Comparison of ENCODE assay signal across 14 mouse cellular contexts in the genomic region with DNA sequence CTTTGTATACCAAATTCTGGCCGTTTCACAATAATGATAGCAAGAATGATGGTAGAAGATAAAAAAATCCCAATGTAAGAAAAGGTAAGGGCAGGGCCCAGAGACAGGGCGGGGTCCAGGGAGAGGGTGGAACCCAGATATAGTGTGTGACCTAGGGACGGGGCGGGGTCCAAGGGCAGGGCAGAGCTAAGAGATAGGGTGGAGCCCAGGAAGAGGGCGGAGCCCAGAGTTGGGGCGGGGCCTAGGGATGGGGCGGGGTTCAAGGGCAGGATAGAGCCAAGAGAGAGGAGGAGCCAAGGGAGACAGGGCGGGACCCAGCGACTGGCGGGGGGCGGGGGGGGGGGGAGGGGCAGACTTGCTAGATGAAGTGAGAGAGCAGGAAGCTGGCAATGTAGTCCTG.
DNase-seq lines count a peak whose midpoint lies in the region; ATAC-seq and TF ChIP-seq lines count a peak whose summit lies in the region.
"Had no signal": no experiment of that assay in that cellular context is flagged by ENCODE, and none has a peak within 500 bp of the region (broad histone marks: within the 10 kb centered on the region; RNA-seq: fewer than 3 reads in every experiment).

No protein-coding gene starts in this region.

- TF ChIP-seq CTCF in heart, postnatal 0 days (IDR thresholded peaks at IDR 0.05; ENCODE audit: low read depth): no peak
- no peak for TF ChIP-seq CTCF in heart, adult 2 months (IDR thresholded peaks at IDR 0.05)
- no peak for TF ChIP-seq CTCF in MEL (IDR thresholded peaks at IDR 0.05 in 2 of 3, conservative IDR thresholded peaks at IDR 0.05 in 1 of 3; ENCODE audit: control insufficient read depth in 1 of 3, insufficient read depth in 1 of 3, low read depth in 2 of 3, low read length in 3 of 3, poor library complexity in 1 of 3, severe bottlenecking in 1 of 3)

- no peak for TF ChIP-seq EP300 in heart, postnatal 0 days (IDR thresholded peaks at IDR 0.05; ENCODE audit: low read depth)
- no peak for TF ChIP-seq EP300 in heart, adult 2 months (IDR thresholded peaks at IDR 0.05; ENCODE audit: insufficient read depth, low read depth, low read length)
- no peak for TF ChIP-seq EP300 in MEL (IDR thresholded peaks at IDR 0.05; ENCODE audit: low read depth in 1 of 2, low read length in 2 of 2)

- peak; percentile 3 for DNase-seq in heart, postnatal 0 days (ENCODE audit: low spot score)
- no peak for DNase-seq in heart, adult 2 months
- DNase-seq in MEL (ENCODE audit: low read depth, low spot score): peak; percentile 44
- no peak for DNase-seq in urinary bladder, adult 18-20 months (ENCODE audit: low spot score in 2 of 2)
- DNase-seq in right cerebral cortex, adult 2 months (ENCODE audit: low spot score in 2 of 2): no peak
- no peak for DNase-seq in gastrocnemius, postnatal 25 days
- DNase-seq: layer of hippocampus, postnatal 36 days; retina, postnatal 1 day had no signal

- no peak overlapping the region for H3K4me2 ChIP-seq in heart, postnatal 0 days (ENCODE audit: low read depth, low read length)
- H3K4me2 ChIP-seq in intestine, embryonic 16.5 days (ENCODE audit: low read depth, low read length): no peak overlapping the region
- no peak overlapping the region for H3K4me2 ChIP-seq in stomach, embryonic 15.5 days
- H3K4me2 ChIP-seq: hindbrain, embryonic 14.5 days; limb, embryonic 12.5 days; neural tube, embryonic 12.5 days had no signal

- no peaks in the 10 kb centered on the region for H3K27me3 ChIP-seq in heart, postnatal 0 days (ENCODE audit: control insufficient read depth, insufficient read depth, low read length)
- no peaks in the 10 kb centered on the region for H3K27me3 ChIP-seq in heart, adult 2 months (ENCODE audit: control insufficient read depth, insufficient read depth, low read length)
- no peaks in the 10 kb centered on the region; a peak in 2 of 4 replicates for H3K27me3 ChIP-seq in MEL (ENCODE audit: control insufficient read depth in 1 of 2, insufficient read depth in 2 of 2, low read length in 2 of 2)
- H3K27me3 ChIP-seq in intestine, embryonic 16.5 days (replicated peaks; ENCODE audit: control insufficient read depth, insufficient read depth, low read length): no peaks in the 10 kb centered on the region
- H3K27me3 ChIP-seq in stomach, embryonic 15.5 days (replicated peaks): no peaks in the 10 kb centered on the region
- H3K27me3 ChIP-seq: limb, embryonic 12.5 days; neural tube, embryonic 12.5 days had no signal

- no peak overlapping the region for H3K27ac ChIP-seq in heart, postnatal 0 days (ENCODE audit: low read depth)
- H3K27ac ChIP-seq in heart, adult 2 months: no peak overlapping the region
- no peak overlapping the region for H3K27ac ChIP-seq in MEL (ENCODE audit: control insufficient read depth, low read depth, low read length)
- H3K27ac ChIP-seq in intestine, embryonic 16.5 days (ENCODE audit: low read length): no peak overlapping the region
- no peak overlapping the region for H3K27ac ChIP-seq in stomach, embryonic 15.5 days
- H3K27ac ChIP-seq: heart, embryonic 10.5 days; hindbrain, embryonic 14.5 days; limb, embryonic 12.5 days; neural tube, embryonic 12.5 days had no signal

- TF ChIP-seq RAD21 in MEL (IDR thresholded peaks at IDR 0.05; ENCODE audit: low read depth, low read length): no peak

- H3K4me1 ChIP-seq in heart, postnatal 0 days (ENCODE audit: control insufficient read depth, insufficient read depth): peaks cover 23% of the 10 kb centered on the region
- peaks cover 2% of the 10 kb centered on the region; the same call in 1 of the 2 replicates for H3K4me1 ChIP-seq in heart, adult 2 months (ENCODE audit: control insufficient read depth, insufficient read depth, low read length)
- H3K4me1 ChIP-seq in MEL (ENCODE audit: control insufficient read depth in 1 of 2, insufficient read depth in 2 of 2, low read length in 2 of 2): no peaks in the 10 kb centered on the region
- H3K4me1 ChIP-seq in intestine, embryonic 16.5 days (ENCODE audit: control insufficient read depth, insufficient read depth, low read length): no peaks in the 10 kb centered on the region
- no peaks in the 10 kb centered on the region for H3K4me1 ChIP-seq in stomach, embryonic 15.5 days
- H3K4me1 ChIP-seq: limb, embryonic 12.5 days had no signal

- H3K9ac ChIP-seq in heart, postnatal 0 days (replicated peaks; ENCODE audit: low read depth, low read length): no peak overlapping the region
- H3K9ac ChIP-seq in heart, adult 2 months (ENCODE audit: low read depth, low read length): no peak overlapping the region
- no peak overlapping the region for H3K9ac ChIP-seq in MEL (ENCODE audit: control insufficient read depth, low read depth, low read length, poor library complexity, severe bottlenecking)
- no peak overlapping the region for H3K9ac ChIP-seq in intestine, embryonic 16.5 days (ENCODE audit: low read depth, low read length)
- H3K9ac ChIP-seq in stomach, embryonic 15.5 days: no peak overlapping the region
- H3K9ac ChIP-seq: hindbrain, embryonic 14.5 days; limb, embryonic 12.5 days; neural tube, embryonic 12.5 days had no signal

- no peaks in the 10 kb centered on the region for H3K9me3 ChIP-seq in heart, postnatal 0 days (replicated peaks; ENCODE audit: control insufficient read depth, low read length)
- no peaks in the 10 kb centered on the region for H3K9me3 ChIP-seq in MEL (replicated peaks; ENCODE audit: insufficient read depth, low read length)
- no peaks in the 10 kb centered on the region for H3K9me3 ChIP-seq in intestine, embryonic 16.5 days (ENCODE audit: control insufficient read depth, low read length)
- H3K9me3 ChIP-seq in stomach, embryonic 15.5 days: no peaks in the 10 kb centered on the region
- H3K9me3 ChIP-seq: heart, embryonic 10.5 days; limb, embryonic 12.5 days; neural tube, embryonic 12.5 days had no signal

- H3K4me3 ChIP-seq in heart, postnatal 0 days (ENCODE audit: low read depth, low read length): no peak overlapping the region
- no peak overlapping the region for H3K4me3 ChIP-seq in heart, adult 2 months
- no peak overlapping the region for H3K4me3 ChIP-seq in MEL (ENCODE audit: control insufficient read depth in 1 of 2, insufficient read depth in 1 of 2, low read depth in 2 of 2, low read length in 2 of 2)
- H3K4me3 ChIP-seq in intestine, embryonic 16.5 days (ENCODE audit: low read length): no peak overlapping the region
- H3K4me3 ChIP-seq in stomach, embryonic 15.5 days (replicated peaks): no peak overlapping the region
- H3K4me3 ChIP-seq: heart, embryonic 10.5 days; limb, embryonic 12.5 days; neural tube, embryonic 12.5 days had no signal

- no peaks in the 10 kb centered on the region for H3K36me3 ChIP-seq in heart, postnatal 0 days (replicated peaks; ENCODE audit: control insufficient read depth, insufficient read depth, low read length)
- no peaks in the 10 kb centered on the region for H3K36me3 ChIP-seq in heart, adult 2 months (ENCODE audit: control insufficient read depth, insufficient read depth, low read length)
- H3K36me3 ChIP-seq in MEL (ENCODE audit: control insufficient read depth in 1 of 2, insufficient read depth in 2 of 2, low read length in 2 of 2): no peaks in the 10 kb centered on the region
- H3K36me3 ChIP-seq in intestine, embryonic 16.5 days (ENCODE audit: control insufficient read depth, insufficient read depth, low read length): no peaks in the 10 kb centered on the region
- no peaks in the 10 kb centered on the region for H3K36me3 ChIP-seq in stomach, embryonic 15.5 days
- H3K36me3 ChIP-seq: heart, embryonic 10.5 days; limb, embryonic 12.5 days; neural tube, embryonic 12.5 days had no signal

- H3K79me2 ChIP-seq in heart, adult 2 months (replicated peaks; ENCODE audit: control insufficient read depth, insufficient read depth, low read length): no peaks in the 10 kb centered on the region
- H3K79me2 ChIP-seq in MEL (ENCODE audit: control insufficient read depth, insufficient read depth, low read length, poor library complexity): no peaks in the 10 kb centered on the region

- intact Hi-C loops in heart, adult 2 months (cut with DNase I): no loop called here

- WGBS in heart, postnatal 0 days: 45% methylated on average over 10 of the region's 11 CpGs
- 54% methylated on average over 9 of the region's 11 CpGs for WGBS in heart, adult 2 months
- WGBS in intestine, embryonic 16.5 days: 54% methylated on average over 8 of the region's 11 CpGs
- 50% methylated on average over 8 of the region's 11 CpGs for WGBS in stomach, embryonic 15.5 days

- TF ChIP-seq POLR2A in heart, adult 2 months (IDR thresholded peaks at IDR 0.05; ENCODE audit: insufficient read depth, low read depth, low read length): no peak
- no peak for TF ChIP-seq POLR2A in MEL (IDR thresholded peaks at IDR 0.05; ENCODE audit: control insufficient read depth in 1 of 2, insufficient read depth in 1 of 2, low read depth in 1 of 2, low read length in 2 of 2, poor library complexity in 1 of 2)

- ATAC-seq in heart, postnatal 0 days (ENCODE audit: insufficient read depth, low read depth): no peak
- ATAC-seq in intestine, embryonic 16.5 days: peak; percentile 77
- peak; percentile 39; the same call in 1 of the 2 replicates for ATAC-seq in stomach, embryonic 15.5 days (ENCODE audit: insufficient read depth, low FRiP score, low read depth)

TF ChIP-seq in MEL, 35 proteins besides CTCF, POLR2A, EP300 and RAD21:
- no peak for TF ChIP-seq NRF1 (IDR thresholded peaks at IDR 0.05; ENCODE audit: insufficient read depth, low read depth, low read length, poor library complexity, severe bottlenecking)

Comparison
In these comparisons a context has a peak if more than half of its experiments do, and no peak if none do; other contexts are left out.
1. DNase-seq: peak in heart, postnatal 0 days (single experiment) and MEL (single experiment); none in heart, adult 2 months (0 of 2), urinary bladder, adult 18-20 months (0 of 2), right cerebral cortex, adult 2 months (0 of 2) and gastrocnemius, postnatal 25 days (single experiment).